Mouse (Mus musculus) kidney, adult 2 months (tissue): ENCODE data around the gene Olfr1110.

Experiments used
- CTCF ChIP-seq: fragments of 200-500 bp; conservative IDR thresholded peaks from 2 replicates; pipeline ENCODE4 v1.5.1; 2011; ENCODE audit warnings: low read depth, mild to moderate bottlenecking, control low read depth, low read length, moderate library complexity, mixed read lengths; ENCODE audit not compliant: insufficient read depth, insufficient read length
- POLR2A ChIP-seq: fragments of 200-500 bp; IDR thresholded peaks from one replicate; pipeline ENCODE4 v1.6.1; 2011; ENCODE audit warnings: low read depth, low read length, control low read depth

DNA sequence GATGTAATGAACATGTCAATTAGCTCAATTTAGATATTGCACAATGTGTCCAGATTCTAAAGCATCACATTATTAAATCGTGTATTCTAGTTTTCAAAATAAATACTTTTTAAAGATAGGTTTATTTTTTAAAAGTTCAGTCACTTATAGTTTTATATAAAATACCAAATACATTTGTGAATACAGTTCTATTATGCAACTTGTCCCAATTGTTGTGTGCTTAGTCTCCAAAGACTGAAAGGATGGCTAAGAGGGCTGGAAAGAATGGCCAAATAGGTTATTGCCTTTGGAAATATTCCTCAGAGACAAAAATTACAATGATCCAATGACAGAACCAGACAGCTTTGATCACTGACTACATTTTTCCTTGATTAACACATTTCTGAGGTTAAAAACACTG lies 47.4 kb upstream of the Olfr1110 start, which contains the start of gene Olfr1112:
- TF ChIP-seq POLR2A, result no peak
- no peak for TF ChIP-seq CTCF
